Mouse (Mus musculus) adipocyte (in vitro differentiated cells): ENCODE measurements at regions not wholly inside any gene's neighbourhood (a gene's known extent, or its start where the extent isn't known, plus 50 kb on each side); places are given as distances from the start of the nearest gene placed in this dataset.

Experiments
- DNase-seq: peaks from one replicate; pipeline ENCODE4 v3.0.0-alpha.2; 2016; ENCODE audit warnings: low spot score

DNA sequence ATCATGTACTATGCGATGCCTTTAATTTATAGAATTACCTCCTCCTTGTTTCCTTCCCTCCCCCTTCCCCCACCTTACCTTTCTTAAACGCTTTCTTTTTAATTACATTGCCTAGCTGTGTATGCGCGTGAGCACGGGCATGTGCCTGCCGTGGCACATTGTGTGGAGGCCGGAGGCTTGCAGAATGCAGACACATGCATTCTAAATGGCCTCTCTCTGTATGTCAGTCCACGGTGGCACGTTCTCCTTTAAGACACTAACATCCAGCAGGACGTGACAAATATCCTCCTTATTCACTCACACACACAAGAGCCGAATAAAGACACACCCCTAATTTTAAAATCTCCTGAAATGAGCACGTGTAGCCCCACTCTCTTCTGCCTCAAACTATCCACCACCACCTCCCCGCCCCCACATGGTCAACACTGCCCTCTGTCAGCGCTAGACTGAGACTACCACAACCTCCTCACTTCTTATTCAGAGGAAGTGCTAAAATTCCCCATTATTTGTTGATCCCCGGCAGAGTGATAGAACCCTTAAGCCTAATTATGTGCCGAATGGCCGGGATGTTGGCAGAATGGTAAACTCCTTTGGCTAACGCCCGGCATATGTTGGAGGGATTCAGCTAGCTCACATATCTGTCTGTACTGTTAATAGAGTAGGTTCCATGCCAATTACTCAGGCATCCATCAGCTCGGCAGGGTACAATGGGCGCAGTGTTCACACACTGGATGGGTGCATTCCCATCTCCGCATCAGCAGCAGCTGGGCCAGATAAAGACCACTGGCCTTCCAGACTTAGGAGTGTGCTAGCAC lies 70.5 kb upstream of the Zfp217 start:
- peak; percentile 50 for DNase-seq

DNA sequence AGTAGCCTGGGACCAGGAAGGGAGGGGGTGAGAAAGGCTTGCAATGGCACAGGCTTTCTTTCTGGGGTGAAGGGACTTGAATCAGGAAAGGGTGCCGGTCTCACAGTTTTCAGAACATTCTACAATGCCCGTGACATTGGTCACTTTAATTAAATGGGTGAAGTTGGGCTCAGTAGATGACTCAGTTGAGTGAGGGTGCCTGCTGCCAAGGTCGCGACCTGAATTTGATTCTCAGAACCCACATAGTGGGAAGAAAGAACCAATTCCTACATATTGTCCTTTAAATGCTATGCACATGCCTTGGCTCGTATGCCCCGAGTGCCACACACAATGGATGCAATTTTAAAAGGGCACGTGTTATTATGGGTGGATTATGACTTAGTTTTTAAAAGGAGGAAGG lies 68.4 kb upstream of the Zfp217 start:
- DNase-seq, result no peak

DNA sequence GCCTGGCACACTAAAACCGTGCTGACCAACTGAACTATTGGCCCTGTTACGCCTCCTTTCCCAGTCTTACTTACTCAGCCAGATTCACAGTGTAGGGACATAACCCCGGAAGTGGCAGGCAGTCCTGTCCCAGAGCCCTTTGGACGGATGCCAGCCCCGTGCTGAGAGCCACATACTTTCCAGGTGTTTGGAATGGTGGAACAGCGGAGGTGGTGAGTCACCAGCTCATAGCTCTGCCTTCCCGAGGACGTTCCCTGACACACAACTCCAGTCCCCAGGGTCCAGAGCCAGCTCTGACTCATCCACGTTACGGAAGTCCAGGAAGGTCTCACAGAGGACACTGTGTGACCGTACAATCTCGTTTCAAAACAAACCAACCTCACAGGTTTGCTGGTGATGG lies 61.2 kb upstream of the Zfp217 start:
- peak; percentile 65 for DNase-seq

DNA sequence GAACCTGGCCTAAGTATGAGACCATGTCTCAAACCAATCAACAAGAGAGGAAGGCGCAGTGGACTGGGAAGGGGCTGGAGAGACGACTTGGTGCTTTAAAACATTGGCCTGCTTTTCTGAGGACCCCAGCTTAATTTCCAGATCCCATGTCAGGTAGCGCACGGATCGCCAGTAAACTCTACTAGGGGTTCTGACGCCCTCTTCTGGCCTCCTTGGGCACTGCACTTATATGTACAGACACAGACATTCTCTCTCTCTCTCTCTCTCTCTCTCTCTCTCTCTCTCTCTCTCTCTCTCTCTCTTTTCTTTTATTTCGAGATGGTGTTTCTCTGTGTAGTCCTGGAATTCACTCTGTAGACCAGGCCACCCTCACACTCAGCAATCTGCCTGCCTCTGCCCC lies 60.0 kb upstream of the Zfp217 start:
- DNase-seq, result no peak

DNA sequence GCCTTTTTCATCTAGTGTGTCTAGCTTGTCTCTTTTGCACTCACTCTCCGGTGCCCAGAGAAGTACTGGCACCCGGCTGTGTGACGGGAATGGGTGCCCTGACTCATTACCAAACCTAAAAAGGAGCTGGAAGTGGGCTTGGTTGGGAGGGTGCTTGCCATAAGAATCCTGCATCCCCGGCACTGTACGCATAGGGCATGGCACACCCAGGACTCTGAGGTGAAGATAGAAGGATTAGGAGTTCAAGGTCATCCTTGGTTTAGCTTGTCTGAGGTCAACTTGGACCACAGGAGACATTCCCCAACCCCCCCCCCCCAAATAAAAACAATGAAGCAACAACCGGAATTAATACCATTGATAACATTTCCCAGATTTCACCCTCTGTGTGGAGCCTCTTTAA lies 59.5 kb upstream of the Zfp217 start:
- DNase-seq, result no peak

DNA sequence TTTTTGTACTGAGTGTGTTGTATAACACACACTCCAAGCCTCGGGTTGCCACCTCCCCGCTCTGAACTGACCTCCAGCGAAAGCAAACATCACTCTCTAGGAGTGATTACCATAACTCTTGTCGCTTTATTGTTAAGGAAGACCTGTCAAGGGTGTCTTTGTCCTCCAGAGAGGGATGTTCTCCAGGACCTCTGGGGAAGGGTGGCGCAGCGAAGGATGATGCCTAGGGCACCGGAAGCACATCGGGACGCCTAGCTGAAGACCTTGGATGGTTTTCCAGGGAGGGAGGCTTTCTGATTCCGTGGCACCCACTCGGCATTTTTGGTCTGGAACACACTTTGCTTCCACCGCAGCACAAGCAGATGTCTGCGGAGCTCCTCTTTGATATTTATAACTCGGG lies 59.0 kb upstream of the Zfp217 start:
- DNase-seq, result no peak

DNA sequence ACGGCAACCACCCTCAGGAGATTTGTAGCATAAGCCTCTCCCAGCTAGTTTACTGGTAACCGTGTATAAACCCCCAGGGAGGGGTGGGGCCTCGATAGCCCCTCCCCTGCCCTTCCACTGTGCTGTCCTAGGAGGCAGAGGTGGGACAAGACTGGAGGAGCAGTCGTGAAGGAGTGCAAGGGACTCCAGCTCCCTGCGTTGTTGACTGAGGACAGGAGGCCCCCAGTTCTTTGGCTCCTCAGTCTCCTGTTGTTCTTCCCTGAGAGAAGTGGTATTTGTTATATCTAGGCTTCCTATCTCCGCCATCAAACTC lies 58.5 kb upstream of the Zfp217 start:
- no peak for DNase-seq

DNA sequence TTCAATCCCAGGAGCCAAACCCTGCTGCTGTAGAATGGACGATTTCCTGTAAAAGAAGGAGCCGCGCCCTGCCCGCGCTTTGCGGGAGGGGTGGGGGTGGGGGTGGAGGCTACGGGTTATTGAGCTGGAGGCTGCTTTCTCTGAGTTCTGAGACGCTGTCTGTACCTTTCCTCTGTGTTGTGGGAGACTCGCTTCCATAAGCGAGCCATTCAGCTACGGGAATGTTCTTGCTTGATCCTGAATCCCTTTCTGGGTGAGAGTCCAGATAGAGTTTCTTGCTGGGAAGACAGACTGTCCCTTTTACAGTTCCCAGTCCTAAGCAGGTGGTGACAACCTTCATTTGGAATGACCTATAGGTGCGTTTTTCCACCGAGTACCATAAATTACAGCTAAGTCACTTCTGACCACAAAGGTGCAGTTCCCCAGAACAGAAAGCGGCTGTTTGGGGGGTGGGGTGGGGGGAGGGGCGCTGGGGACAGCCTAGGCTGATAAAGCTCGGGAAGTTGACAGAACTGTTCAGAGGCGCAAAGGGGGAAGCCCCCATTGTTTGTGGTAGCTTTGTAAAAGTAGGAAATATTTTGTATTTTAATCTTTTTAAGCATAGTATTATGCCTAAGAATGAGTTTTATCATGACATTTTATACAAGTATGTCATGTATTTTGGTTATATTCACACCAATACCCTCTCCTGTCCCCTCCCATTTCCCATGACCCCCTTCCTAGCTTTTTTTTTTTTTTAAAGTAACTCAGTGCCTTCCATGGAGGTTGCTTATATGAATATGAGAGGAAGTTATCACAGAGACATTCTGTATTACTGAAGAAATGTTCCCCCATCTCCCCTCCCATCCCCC lies 57.9 kb upstream of the Zfp217 start:
- DNase-seq, result peak; percentile 43

DNA sequence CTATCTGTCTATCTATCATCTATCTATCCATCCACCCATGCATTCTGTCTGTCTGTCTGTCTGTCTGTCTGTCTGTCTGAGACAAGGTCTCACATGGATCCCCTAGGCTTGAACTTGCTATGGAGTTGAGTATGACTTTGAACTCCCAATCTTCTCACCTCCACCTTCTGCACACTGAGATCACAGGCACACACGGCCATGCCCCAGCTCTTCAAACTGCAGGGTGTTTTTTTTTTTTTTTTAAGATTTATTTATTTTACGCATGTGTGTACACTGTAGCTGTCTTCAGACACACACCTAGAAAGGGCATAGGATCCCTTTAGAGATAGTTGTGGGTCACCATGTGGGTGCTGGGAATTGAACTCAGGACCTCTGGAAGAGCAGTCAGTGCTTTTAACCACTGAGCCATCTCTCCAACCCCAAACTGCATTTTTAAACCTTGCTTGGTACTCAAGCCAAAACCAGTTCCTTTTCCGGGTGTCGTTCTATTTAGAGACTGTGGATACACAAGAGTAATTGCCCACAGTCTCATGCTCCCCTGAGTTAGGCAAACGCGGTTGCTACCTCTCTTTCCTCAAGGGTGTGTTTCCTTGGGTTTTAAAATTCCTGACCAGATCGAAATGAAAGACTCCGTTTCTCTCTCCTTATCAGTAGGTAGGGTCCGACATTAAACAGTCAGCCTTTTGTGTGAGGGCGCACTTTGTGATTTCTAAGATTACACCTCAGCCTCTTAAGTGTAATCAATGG lies 57.0 kb upstream of the Zfp217 start:
- DNase-seq, result no peak

DNA sequence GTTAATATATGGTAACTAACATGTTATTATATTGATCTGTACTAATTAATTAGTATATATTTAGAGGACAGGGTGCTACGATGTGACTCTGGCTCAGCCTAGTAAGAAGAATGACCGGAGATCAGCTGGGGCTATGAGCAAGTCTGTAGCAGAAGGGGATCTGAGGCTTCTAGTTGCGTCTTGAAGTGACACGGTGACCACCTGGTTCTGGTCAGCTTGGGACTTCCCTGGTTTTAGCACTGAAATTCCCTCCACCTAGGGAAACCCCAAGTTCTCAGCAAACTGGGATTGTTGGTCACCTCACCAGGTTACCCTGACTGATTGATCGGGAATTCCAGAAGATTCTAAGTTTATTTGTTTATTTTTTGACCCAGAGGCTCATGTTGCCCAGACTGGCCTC lies 55.6 kb upstream of the Zfp217 start:
- DNase-seq, result no peak

DNA sequence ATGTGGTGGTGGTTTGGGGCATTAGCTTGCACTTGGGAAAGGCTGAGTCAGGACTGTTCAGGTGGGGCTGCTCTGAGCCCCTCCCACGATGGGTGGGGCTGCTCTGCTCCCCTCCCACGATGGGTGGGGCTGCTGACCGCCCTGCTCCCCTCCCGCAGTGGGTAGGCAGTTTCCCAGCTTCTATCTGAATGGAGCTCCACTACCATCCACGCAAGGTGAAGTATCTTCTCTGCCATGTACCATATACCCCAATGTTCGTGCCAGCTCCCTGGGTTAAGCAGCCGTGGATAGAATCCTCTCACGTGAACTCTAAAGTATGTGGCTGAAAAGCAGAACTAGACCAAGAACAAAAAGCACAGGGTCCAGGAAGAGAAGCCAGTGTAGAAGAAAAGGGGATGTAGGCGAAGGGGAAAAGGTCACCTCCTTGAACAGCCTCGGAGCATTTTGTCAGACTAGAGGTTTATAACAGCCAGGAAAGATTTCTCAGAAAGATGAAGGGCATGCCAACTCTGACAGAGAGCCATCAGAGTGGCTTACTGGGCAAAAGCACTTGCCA lies 54.0 kb upstream of the Zfp217 start:
- DNase-seq, result peak; percentile 66
